Mouse (Mus musculus) heart, adult 2 months (tissue): ENCODE results near the gene Bbs5. TPM values are rescaled to one million over a fixed set of nuclear protein-coding genes. Genes with fewer than 3 reads are reported as not detected.
A peak's percentile ranks its signal among the peaks of the same experiment; 100 is the strongest.

Source experiments
- DNase-seq, 2 experiments: peaks; one replicate each; pipeline ENCODE4 v3.0.0; 2021
- H3K27ac ChIP-seq: fragments of 200-600 bp; 2 replicates; pipeline ENCODE4 v1.8.1; 2022
- H3K27me3 ChIP-seq: fragments of 200-500 bp; 2 replicates; pipeline ENCODE4 v1.6.1; 2012; ENCODE audit warnings: mild to moderate bottlenecking, low read length, inconsistent platforms, mixed read lengths; ENCODE audit not compliant: control insufficient read depth, insufficient read depth
- H3K36me3 ChIP-seq: fragments of 200-500 bp; 2 replicates; pipeline ENCODE4 v1.6.1; 2012; ENCODE audit warnings: low read length, inconsistent platforms; ENCODE audit not compliant: control insufficient read depth, insufficient read depth
- H3K4me1 ChIP-seq: fragments of 200-500 bp; 2 replicates; pipeline ENCODE4 v1.6.1; 2011; ENCODE audit warnings: low read length; ENCODE audit not compliant: control insufficient read depth, insufficient read depth
- H3K4me3 ChIP-seq: fragments of 200-600 bp; 2 replicates; pipeline ENCODE4 v1.8.1; 2022
- H3K79me2 ChIP-seq: fragments of 200-500 bp; replicated peaks from 2 replicates; pipeline ENCODE4 v1.6.1; 2012; ENCODE audit warnings: mild to moderate bottlenecking, inconsistent platforms, low read length, moderate library complexity, mixed read lengths; ENCODE audit not compliant: control insufficient read depth, insufficient read depth
- H3K9ac ChIP-seq: fragments of 200-500 bp; 2 replicates; pipeline ENCODE4 v1.6.1; 2012; ENCODE audit warnings: low read depth, mild to moderate bottlenecking, control low read depth, inconsistent platforms, low read length, mixed read lengths
- CTCF ChIP-seq: fragments of 200-600 bp; IDR thresholded peaks from 2 replicates; pipeline ENCODE4 v1.8.1; 2022; ENCODE audit warnings: antibody characterized with exemption, mild to moderate bottlenecking, moderate library complexity
- EP300 ChIP-seq: fragments of 200-500 bp; IDR thresholded peaks from 2 replicates; pipeline ENCODE4 v1.6.1; 2011; ENCODE audit warnings: low read depth, low read length, control low read depth; ENCODE audit not compliant: insufficient read depth
- POLR2A ChIP-seq: fragments of 200-500 bp; IDR thresholded peaks from 2 replicates; pipeline ENCODE4 v1.6.1; 2011; ENCODE audit warnings: mild to moderate bottlenecking, low read depth, low read length, control low read depth; ENCODE audit not compliant: insufficient read depth
- WGBS: fragments of 180-500 bp; shearing (Covaris S2); methylation state at CpG from one replicate; pipeline ENCODE4 v1.1.7; 2018; 5-methylcytosine and 5-hydroxymethylcytosine counted together
- intact Hi-C: fragments of 180-260 bp; cut with DNase I; formaldehyde crosslinking; loops from one replicate; pipeline ENCODE4 v1.15.1; 2025
- polyA plus RNA-seq: library from polyadenylated mRNA; depleted of rRNA; stranded (reverse); fragments of >200 nt; gene quantifications from 2 replicates; pipeline ENCODE4 v1.2.3, GENCODE M21; 2012
- total RNA-seq, 2 experiments: library from RNA; stranded (reverse); gene quantifications; 2 replicates each; pipeline ENCODE4 v1.2.3; 2021

The Bbs5 gene
- total and polyA plus RNA-seq, 3 experiments = 1.6 to 5.2 (median 5.1) TPM

- no peak for DNase-seq
- H3K36me3 ChIP-seq = no peaks in the 10 kb centered on the region
- TF ChIP-seq CTCF = no peak
- TF ChIP-seq POLR2A = no peak
- TF ChIP-seq EP300 = no peak
- H3K4me1 ChIP-seq = no peaks in the 10 kb centered on the region
- intact Hi-C loops = no loop called here
- H3K79me2 ChIP-seq = no peaks in the 10 kb centered on the region
- no peak overlapping the region for H3K9ac ChIP-seq
- WGBS = 96% methylated on average over 3 of the region's 3 CpGs
- no peak overlapping the region for H3K27ac ChIP-seq
- no peak overlapping the region for H3K4me3 ChIP-seq
- H3K27me3 ChIP-seq = no peaks in the 10 kb centered on the region
Observed at GRCm38 (mm10) chr2:69684488-69684887, 37.5 kb downstream of the Bbs5 start.

GRCm38 (mm10) chr2:69690214-69690613 lies 43.2 kb downstream of the Bbs5 start:
- no peak for TF ChIP-seq POLR2A
- no peak for TF ChIP-seq EP300
- no peak for TF ChIP-seq CTCF
- intact Hi-C loops = no loop called here
- no peak overlapping the region for H3K9ac ChIP-seq
- WGBS = 91% methylated on average over 3 of the region's 3 CpGs
- no peaks in the 10 kb centered on the region for H3K4me1 ChIP-seq
- no peaks in the 10 kb centered on the region for H3K79me2 ChIP-seq
- H3K27me3 ChIP-seq = no peaks in the 10 kb centered on the region
- H3K27ac ChIP-seq = no peak overlapping the region
- no peak for DNase-seq
- H3K4me3 ChIP-seq = no peak overlapping the region
- no peaks in the 10 kb centered on the region for H3K36me3 ChIP-seq

- no peak for DNase-seq
- TF ChIP-seq CTCF = no peak
- TF ChIP-seq POLR2A = no peak
- no peak for TF ChIP-seq EP300
- intact Hi-C loops = no loop called here
- H3K4me1 ChIP-seq = no peaks in the 10 kb centered on the region
- no peak overlapping the region for H3K9ac ChIP-seq
- no peaks in the 10 kb centered on the region for H3K27me3 ChIP-seq
- no peak overlapping the region for H3K27ac ChIP-seq
- H3K79me2 ChIP-seq = no peaks in the 10 kb centered on the region
- no peaks in the 10 kb centered on the region for H3K36me3 ChIP-seq
- no peak overlapping the region for H3K4me3 ChIP-seq
- WGBS = 87% methylated on average over 6 of the region's 6 CpGs
Observed at GRCm38 (mm10) chr2:69690843-69691242, 43.9 kb downstream of the Bbs5 start.

GRCm38 (mm10) chr2:69693501-69693900 lies 46.5 kb downstream of the Bbs5 start:
- Histone ChIP-seq H3K79me2 (no peaks in the 10 kb centered on the region), H3K4me1 (no peaks in the 10 kb centered on the region), H3K27ac (no peak overlapping the region), H3K9ac (no peak overlapping the region), H3K4me3 (no peak overlapping the region), H3K27me3 (no peaks in the 10 kb centered on the region), H3K36me3 (no peaks in the 10 kb centered on the region)
- no peak for TF ChIP-seq EP300
- TF ChIP-seq POLR2A = no peak
- peak; percentile 44 for TF ChIP-seq CTCF
- WGBS = 95% methylated on average over 11 of the region's 11 CpGs
- intact Hi-C loops = no loop called here
- DNase-seq = no peak

- Histone ChIP-seq H3K27ac (no peak overlapping the region), H3K4me1 (no peaks in the 10 kb centered on the region), H3K79me2 (no peaks in the 10 kb centered on the region), H3K36me3 (peaks cover 3% of the 10 kb centered on the region), H3K9ac (no peak overlapping the region), H3K27me3 (no peaks in the 10 kb centered on the region), H3K4me3 (no peak overlapping the region)
- 94% methylated on average over 8 of the region's 8 CpGs for WGBS
- no peak for DNase-seq
- no peak for TF ChIP-seq CTCF
- no peak for TF ChIP-seq POLR2A
- no peak for TF ChIP-seq EP300
- intact Hi-C loops = no loop called here
Observed at GRCm38 (mm10) chr2:69700446-69700845, 53.5 kb downstream of the Bbs5 start.

- H3K27ac ChIP-seq = no peak overlapping the region; the same call in 1 of the 2 replicates
- H3K79me2 ChIP-seq = no peaks in the 10 kb centered on the region
- no peaks in the 10 kb centered on the region for H3K4me1 ChIP-seq
- no peak for DNase-seq
- no peak overlapping the region for H3K9ac ChIP-seq
- no peaks in the 10 kb centered on the region for H3K36me3 ChIP-seq
- intact Hi-C loops = loop anchor here (5.0 kb wide), 1 partner anchor 65 kb away; the partner anchor contains the start of gene Bbs5
- WGBS = 75% methylated on average over 14 of the region's 14 CpGs
- H3K27me3 ChIP-seq = no peaks in the 10 kb centered on the region
- peak overlapping the region; percentile 99 for H3K4me3 ChIP-seq
- no peak for TF ChIP-seq POLR2A
- TF ChIP-seq EP300 = no peak
- no peak for TF ChIP-seq CTCF
Observed at GRCm38 (mm10) chr2:69712171-69712570, 65.2 kb downstream of the Bbs5 start.
